Mouse (Mus musculus): ENCODE measurements around the gene Chdh.

- no peak for TF ChIP-seq IRF4 (IDR thresholded peaks at IDR 0.05; ENCODE audit: low read depth, low read length)
- no peak for TF ChIP-seq CTCF (conservative IDR thresholded peaks at IDR 0.05 in 1 of 2, IDR thresholded peaks at IDR 0.05 in 1 of 2; ENCODE audit: low read depth in 2 of 2, low read length in 2 of 2)
- TF ChIP-seq KAT2A (IDR thresholded peaks at IDR 0.05; ENCODE audit: insufficient replicate concordance, low read length) = no peak
- TF ChIP-seq TCF12 (IDR thresholded peaks at IDR 0.05; ENCODE audit: low read depth, low read length) = no peak
- TF ChIP-seq POLR2A (IDR thresholded peaks at IDR 0.05; ENCODE audit: low read depth, low read length) = no peak
- TF ChIP-seq JUND (conservative IDR thresholded peaks at IDR 0.05; ENCODE audit: low read depth, low read length) = no peak
- TF ChIP-seq E2F4 (IDR thresholded peaks at IDR 0.05; ENCODE audit: insufficient replicate concordance, low read depth, low read length) = no peak
- TF ChIP-seq ZNF384 (IDR thresholded peaks at IDR 0.05; ENCODE audit: low read depth, low read length) = no peak
- TF ChIP-seq NELFE (IDR thresholded peaks at IDR 0.05; ENCODE audit: low read depth, low read length) = no peak
- no peak for TF ChIP-seq MAX (IDR thresholded peaks at IDR 0.05; ENCODE audit: low read length)
- no peak for TF ChIP-seq GABPA (IDR thresholded peaks at IDR 0.05; ENCODE audit: insufficient replicate concordance, low read depth, low read length)
- no peak for TF ChIP-seq EP300 (IDR thresholded peaks at IDR 0.05; ENCODE audit: low read length)
- TF ChIP-seq POLR2AphosphoS2 (IDR thresholded peaks at IDR 0.05; ENCODE audit: low read depth, low read length) = no peak
These were observed at the start of gene Chdh, which contains the start of gene Il17rb for GRCm38 (mm10) chr14:30008733-30009575.

Data from CH12.LX (cell line).